Mouse (Mus musculus): ENCODE measurements around the gene Hist1h3b. TPM values are rescaled to one million over a fixed set of nuclear protein-coding genes. Genes with fewer than 3 reads are reported as not detected.

Hist1h3b gene
- total RNA-seq, 2 experiments from 2014 or later = 16.4 to 23.4 TPM

- no peak for DNase-seq (ENCODE audit: low spot score in 2 of 2)
Measured at GRCm38 (mm10) chr13:23772561-23773313, 20.7 kb downstream of the Hist1h3b start.

DNA sequence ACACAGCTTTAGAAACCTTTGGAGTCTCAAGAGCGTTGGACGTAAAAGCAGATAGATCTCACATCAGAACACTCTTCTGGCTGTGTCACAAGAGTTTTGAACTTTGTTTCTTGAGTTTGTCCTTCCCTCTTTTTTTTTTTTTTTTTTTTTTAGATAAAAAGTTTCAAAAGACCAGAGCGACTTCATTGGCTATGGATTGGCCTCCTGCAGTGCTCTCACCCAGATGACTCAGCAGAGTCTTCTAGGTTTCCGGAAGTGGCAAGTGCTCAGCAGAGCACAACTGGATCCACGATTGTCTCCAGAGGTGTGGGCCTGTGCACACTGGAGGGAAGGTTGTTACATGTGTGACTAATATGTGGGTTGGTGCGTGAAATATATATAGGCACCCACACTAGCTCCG is 26.3 kb downstream of the Hist1h3b start:
- no peak for DNase-seq (ENCODE audit: low spot score in 2 of 2)

DNA sequence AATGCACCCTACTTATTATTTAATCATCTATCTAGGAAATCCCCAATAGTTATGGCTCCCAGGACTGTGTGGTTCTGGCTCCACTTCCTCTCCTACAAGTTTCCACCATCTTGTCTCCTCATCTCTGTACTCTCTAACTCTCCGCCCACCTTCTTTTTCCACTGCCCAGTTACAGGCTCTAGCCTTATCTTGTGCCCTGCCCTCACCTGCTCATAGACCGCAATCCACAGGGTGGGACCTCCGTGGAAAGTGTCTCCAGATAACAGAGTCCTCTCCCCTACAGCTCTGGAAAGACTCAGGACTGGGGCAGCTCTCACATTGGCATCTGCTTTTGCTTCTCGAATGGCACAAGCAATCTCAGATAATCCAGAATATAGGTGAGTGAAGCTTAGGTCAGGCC is 27.0 kb downstream of the Hist1h3b start:
- no peak for DNase-seq (ENCODE audit: low spot score in 2 of 2)

DNA sequence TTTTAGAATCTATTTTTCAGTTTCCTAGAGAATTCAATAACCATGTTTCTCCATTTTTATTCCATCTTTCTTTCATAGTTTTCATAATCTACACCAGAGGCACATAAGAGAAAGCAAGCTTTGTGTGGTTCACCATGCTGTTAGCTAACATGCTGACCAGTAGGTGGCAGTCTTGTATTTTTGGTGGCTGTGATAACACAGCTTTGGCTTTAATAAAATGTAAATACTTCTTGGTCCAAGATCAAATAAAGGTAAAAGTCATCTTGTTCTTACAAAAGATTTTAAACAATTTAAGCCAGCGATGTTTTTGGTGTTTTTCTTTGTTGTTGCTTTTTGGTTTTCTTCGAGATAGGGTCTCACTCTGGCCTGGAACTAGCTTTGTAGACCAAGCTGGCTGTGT is 40.5 kb downstream of the Hist1h3b start:
- DNase-seq (ENCODE audit: low spot score in 2 of 2) = peak; percentile 22 to 40

GRCm38 (mm10) chr13:23799405-23799804 is 47.3 kb downstream of the Hist1h3b start:
- DNase-seq (ENCODE audit: low spot score in 2 of 2) = no peak

Small RNA genes lying within 50 kb of the gene (microRNA-seq; reads per million reads assigned to microRNA genes)
- gene Gm44314 (ENCODE audit: borderline number of aligned reads in 2 of 2) = 0 reads per million in 2 experiments
- gene Gm44484 (ENCODE audit: borderline number of aligned reads in 2 of 2) = 0 reads per million in 2 experiments

Other genes with a start within 250 kb of the Hist1h3b start
- gene Hist1h4h, start 221.2 kb upstream of the Hist1h3b start, total RNA-seq (2021) = 100 to 1,000 TPM; 400 to 445 TPM
- gene Hist1h2af, start 218.4 kb upstream of the Hist1h3b start, total RNA-seq (2021) = 10 to 100 TPM in 1 of 2 experiments, 1 to 10 TPM in 1; 8.5 to 12.6 TPM
- 1 to 10 TPM; 3.8 to 4.7 TPM for gene Hist1h3g, start 216.8 kb upstream of the Hist1h3b start, total RNA-seq (2021)
- gene Hist1h2bh, start 208.9 kb upstream of the Hist1h3b start, total RNA-seq (2021) = 1 to 10 TPM; 1.8 to 2.2 TPM
- 10 to 100 TPM; 12.6 to 12.7 TPM for gene Hist1h3f, start 208.2 kb upstream of the Hist1h3b start, total RNA-seq (2021)
- gene Hist1h4f, start 200.6 kb upstream of the Hist1h3b start, total RNA-seq (2021) = 10 to 100 TPM; 32.5 to 41.1 TPM
- 1 to 10 TPM; 1.5 to 1.6 TPM for gene Hist1h1d, start 199.0 kb upstream of the Hist1h3b start, total RNA-seq (2021)
- gene Hist1h3e, start 189.9 kb upstream of the Hist1h3b start, total RNA-seq (2021) = 10 to 100 TPM; 31.7 to 35.9 TPM
- 1 to 10 TPM; 2.9 to 3.8 TPM for gene Hist1h2ae, start 181.0 kb upstream of the Hist1h3b start, total RNA-seq (2021)
- gene Hist1h2bg, start 180.9 kb upstream of the Hist1h3b start, total RNA-seq (2021) = 10 to 100 TPM; 54.4 to 56.8 TPM
- gene Hist1h2bf, start 178.1 kb upstream of the Hist1h3b start, total RNA-seq (2021) = 10 to 100 TPM; 15.9 to 21.9 TPM
- 1 to 10 TPM; 5.6 to 6.1 TPM for gene Hist1h2ad, start 177.9 kb upstream of the Hist1h3b start, total RNA-seq (2021)
- gene Hist1h3d, start 176.5 kb upstream of the Hist1h3b start, total RNA-seq (2021) = 1 to 10 TPM; 3.2 to 3.9 TPM
- 100 to 1,000 TPM; 125 to 153 TPM for gene Hist1h4d, start 170.7 kb upstream of the Hist1h3b start, total RNA-seq (2021)
- gene Hist1h2be, start 131.1 kb upstream of the Hist1h3b start, total RNA-seq (2021) = 10 to 100 TPM in 1 of 2 experiments, 1 to 10 TPM in 1; 9.3 to 13.3 TPM
- gene Hist1h1e, start 129.7 kb upstream of the Hist1h3b start, total RNA-seq (2021) = 10 to 100 TPM; 33.6 to 39.8 TPM
- gene Hist1h2ac, start 68.3 kb upstream of the Hist1h3b start, total RNA-seq (2021) = 1 to 10 TPM; 2.0 to 2.2 TPM
- gene Hist1h2bc, start 68.1 kb upstream of the Hist1h3b start, total RNA-seq (2021) = 100 to 1,000 TPM; 115 to 172 TPM
- not detected for gene Hist1h1t, start 56.5 kb upstream of the Hist1h3b start, total RNA-seq (2021)
- gene Hist1h4c, start 53.8 kb upstream of the Hist1h3b start, total RNA-seq (2021) = 10 to 100 TPM; 79.0 to 94.6 TPM
- gene Hfe, start 41.4 kb upstream of the Hist1h3b start, total RNA-seq (2021) = 10 to 100 TPM; 33.3 to 45.6 TPM
- 100 to 1,000 TPM; 157 to 187 TPM for gene Hist1h1c, start 13.5 kb upstream of the Hist1h3b start, total RNA-seq (2021)
- gene Hist1h3c, start 6.7 kb upstream of the Hist1h3b start, total RNA-seq (2021) = 1 to 10 TPM; 4.6 to 5.4 TPM
- gene Hist1h2bb, start 5.5 kb upstream of the Hist1h3b start, total RNA-seq (2021) = 10 to 100 TPM; 16.2 to 17.9 TPM
- gene Hist1h2ab, start 1.1 kb upstream of the Hist1h3b start, total RNA-seq (2021) = 10 to 100 TPM; 19.4 to 19.5 TPM
- 10 to 100 TPM; 61.2 to 90.4 TPM for gene Hist1h4b, start 4.7 kb downstream of the Hist1h3b start, total RNA-seq (2021)
- gene Hist1h4a, start 9.0 kb downstream of the Hist1h3b start, total RNA-seq (2021) = 10 to 100 TPM; 21.6 to 23.4 TPM
- gene Hist1h3a, start 10.1 kb downstream of the Hist1h3b start, total RNA-seq (2021) = 10 to 100 TPM; 18.1 to 28.1 TPM
- 10 to 100 TPM in 1 of 2 experiments, 1 to 10 TPM in 1; 7.1 to 14.2 TPM for gene Hist1h1a, start 11.4 kb downstream of the Hist1h3b start, total RNA-seq (2021)
- not detected for gene Trim38, start 17.6 kb downstream of the Hist1h3b start, total RNA-seq (2021)
- gene Slc17a2, start 54.7 kb downstream of the Hist1h3b start, total RNA-seq (2021) = not detected
- under 1 TPM; 0.16 to 0.86 TPM for gene Slc17a3, start 87.2 kb downstream of the Hist1h3b start, total RNA-seq (2021)
- gene Slc17a1, start 115.5 kb downstream of the Hist1h3b start, total RNA-seq (2021) = not detected
- under 1 TPM in 1 of 2 experiments, not detected in 1; 0.53 TPM for gene Slc17a4, start 162.7 kb downstream of the Hist1h3b start, total RNA-seq (2021)
- gene Hist1h2ba, start 181.9 kb downstream of the Hist1h3b start, total RNA-seq (2021) = not detected
- gene Hist1h2aa, start 182.2 kb downstream of the Hist1h3b start, total RNA-seq (2021) = not detected
- gene Scgn, start 238.9 kb downstream of the Hist1h3b start, total RNA-seq (2021) = 1 to 10 TPM; 2.6 to 3.3 TPM